Mouse (Mus musculus) ES-E14 (cell line): ENCODE data around the gene Hist1h2bj.

Source experiments
- CHD2 ChIP-seq: IDR thresholded peaks from 2 replicates; pipeline ENCODE4 v1.6.1; 2014; ENCODE audit warnings: mild to moderate bottlenecking, low read depth, low read length, inconsistent platforms
- ZC3H11A ChIP-seq: IDR thresholded peaks from 2 replicates; pipeline ENCODE4 v1.6.1; 2012; ENCODE audit warnings: low read depth, mild to moderate bottlenecking, inconsistent platforms, low read length, borderline replicate concordance
- ZNF384 ChIP-seq: IDR thresholded peaks from 2 replicates; pipeline ENCODE4 v1.6.1; 2012; ENCODE audit warnings: low read depth, low read length, inconsistent platforms

- TF ChIP-seq ZNF384 (no peak), ZC3H11A (no peak), CHD2 (no peak)
These were observed 48.1 kb upstream of the Hist1h2bj start for GRCm38 (mm10) chr13:21994896-21995295.
